Mouse (Mus musculus): ENCODE results near the gene Osbpl5. TPM values are rescaled to one million over a fixed set of nuclear protein-coding genes. Genes with fewer than 3 reads are reported as not detected.

The Osbpl5 gene
- polyA plus RNA-seq, 1 experiment, result 75.0 TPM

DNA sequence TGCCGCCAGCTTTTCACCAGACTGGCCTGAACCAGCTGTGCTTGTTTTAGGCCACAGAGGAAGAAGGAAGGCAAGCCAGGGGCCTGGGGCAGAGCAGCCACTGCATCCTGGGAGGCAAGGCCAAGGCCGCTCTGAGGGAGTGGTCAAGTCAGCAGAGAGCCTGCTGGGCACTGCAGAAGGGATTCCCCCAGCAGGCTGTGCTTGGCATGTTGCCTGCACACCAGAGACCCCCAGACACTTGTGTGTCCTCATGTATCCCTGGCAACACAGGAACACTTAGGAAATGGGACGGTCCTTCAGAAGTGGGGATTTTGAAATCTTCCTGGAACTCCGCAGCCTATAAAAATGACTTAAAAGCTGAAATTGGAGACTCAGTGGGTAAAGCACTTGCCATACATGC, 44.8 kb downstream of the Osbpl5 start:
- H3K4me3 ChIP-seq (ENCODE audit: insufficient read depth, low read depth, low read length), result no peak overlapping the region
- H3K36me3 ChIP-seq (ENCODE audit: control insufficient read depth, insufficient read depth, low read length), result no peaks in the 10 kb centered on the region
- DNase-seq, result peak; percentile 41
- no peak for TF ChIP-seq CTCF (conservative IDR thresholded peaks at IDR 0.05; ENCODE audit: insufficient read depth, insufficient read length, low read depth, low read length)
- no peak for TF ChIP-seq POLR2A (IDR thresholded peaks at IDR 0.05; ENCODE audit: low read depth, low read length)
- 64% methylated on average over 4 of the region's 4 CpGs for WGBS
- no peaks in the 10 kb centered on the region for H3K27me3 ChIP-seq (replicated peaks; ENCODE audit: control insufficient read depth, insufficient read depth, low read length)
- peak overlapping the region; percentile 19; the same call in 1 of the 2 replicates for H3K27ac ChIP-seq (ENCODE audit: insufficient read depth, low read depth, low read length)
- H3K4me1 ChIP-seq (ENCODE audit: control insufficient read depth, insufficient read depth, low read length), result no peaks in the 10 kb centered on the region

DNA sequence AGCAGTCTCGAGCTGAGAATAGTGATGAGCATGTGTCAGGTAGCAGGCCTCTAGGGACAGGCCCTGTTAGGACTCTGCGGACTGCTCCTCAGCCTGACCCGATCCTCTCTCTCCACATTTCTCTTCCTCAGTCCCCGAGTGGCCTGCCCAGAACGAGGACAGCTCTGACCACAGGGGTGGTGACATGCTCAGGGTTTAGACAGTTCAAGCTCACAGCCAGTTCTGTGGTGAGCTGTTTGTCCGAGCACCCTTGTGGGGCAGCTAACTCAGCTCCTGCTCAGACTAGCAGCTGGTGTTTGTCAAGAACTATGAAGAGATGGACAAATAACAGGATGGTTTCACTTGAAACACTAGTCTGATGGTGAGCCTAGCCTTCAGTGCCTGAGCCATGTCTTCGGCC, 45.4 kb downstream of the Osbpl5 start:
- no peaks in the 10 kb centered on the region for H3K27me3 ChIP-seq (replicated peaks; ENCODE audit: control insufficient read depth, insufficient read depth, low read length)
- H3K36me3 ChIP-seq (ENCODE audit: control insufficient read depth, insufficient read depth, low read length), result no peaks in the 10 kb centered on the region
- WGBS, result 83% methylated on average over 7 of the region's 7 CpGs
- no peaks in the 10 kb centered on the region for H3K4me1 ChIP-seq (ENCODE audit: control insufficient read depth, insufficient read depth, low read length)
- no peak overlapping the region; the same call in 1 of the 2 replicates for H3K27ac ChIP-seq (ENCODE audit: insufficient read depth, low read depth, low read length)
- peak; percentile 62 for DNase-seq
- H3K4me3 ChIP-seq (ENCODE audit: insufficient read depth, low read depth, low read length), result no peak overlapping the region
- TF ChIP-seq POLR2A (IDR thresholded peaks at IDR 0.05; ENCODE audit: low read depth, low read length) (no peak), CTCF (conservative IDR thresholded peaks at IDR 0.05; ENCODE audit: insufficient read depth, insufficient read length, low read depth, low read length) (no peak)

DNA sequence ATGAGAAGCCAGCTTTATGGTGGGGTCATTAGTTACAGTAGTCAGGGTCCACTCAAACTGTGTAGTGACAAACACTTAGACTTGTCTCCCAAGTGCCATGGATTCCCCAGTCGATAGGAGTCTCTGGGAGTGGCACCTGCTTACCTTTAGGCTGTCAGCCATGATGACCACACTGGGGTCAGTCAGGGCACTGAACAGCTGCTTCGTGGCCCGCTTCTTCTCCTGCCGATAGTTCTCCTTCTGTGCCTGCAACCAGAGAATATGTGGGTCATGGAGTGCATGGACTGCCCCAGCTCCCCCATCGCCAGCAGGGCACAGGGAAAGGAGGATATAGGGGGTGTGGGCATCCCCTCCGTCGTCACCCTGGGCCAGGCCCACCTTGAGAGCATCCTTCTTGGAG, 47.4 kb downstream of the Osbpl5 start:
- DNase-seq, result no peak
- Histone ChIP-seq H3K4me3 (ENCODE audit: insufficient read depth, low read depth, low read length) (no peak overlapping the region), H3K36me3 (ENCODE audit: control insufficient read depth, insufficient read depth, low read length) (no peaks in the 10 kb centered on the region), H3K27me3 (replicated peaks; ENCODE audit: control insufficient read depth, insufficient read depth, low read length) (no peaks in the 10 kb centered on the region), H3K27ac (ENCODE audit: insufficient read depth, low read depth, low read length) (no peak overlapping the region), H3K4me1 (ENCODE audit: control insufficient read depth, insufficient read depth, low read length) (no peaks in the 10 kb centered on the region)
- TF ChIP-seq CTCF (conservative IDR thresholded peaks at IDR 0.05; ENCODE audit: insufficient read depth, insufficient read length, low read depth, low read length) (no peak), POLR2A (IDR thresholded peaks at IDR 0.05; ENCODE audit: low read depth, low read length) (no peak)
- 90% methylated on average over 7 of the region's 7 CpGs for WGBS

DNA sequence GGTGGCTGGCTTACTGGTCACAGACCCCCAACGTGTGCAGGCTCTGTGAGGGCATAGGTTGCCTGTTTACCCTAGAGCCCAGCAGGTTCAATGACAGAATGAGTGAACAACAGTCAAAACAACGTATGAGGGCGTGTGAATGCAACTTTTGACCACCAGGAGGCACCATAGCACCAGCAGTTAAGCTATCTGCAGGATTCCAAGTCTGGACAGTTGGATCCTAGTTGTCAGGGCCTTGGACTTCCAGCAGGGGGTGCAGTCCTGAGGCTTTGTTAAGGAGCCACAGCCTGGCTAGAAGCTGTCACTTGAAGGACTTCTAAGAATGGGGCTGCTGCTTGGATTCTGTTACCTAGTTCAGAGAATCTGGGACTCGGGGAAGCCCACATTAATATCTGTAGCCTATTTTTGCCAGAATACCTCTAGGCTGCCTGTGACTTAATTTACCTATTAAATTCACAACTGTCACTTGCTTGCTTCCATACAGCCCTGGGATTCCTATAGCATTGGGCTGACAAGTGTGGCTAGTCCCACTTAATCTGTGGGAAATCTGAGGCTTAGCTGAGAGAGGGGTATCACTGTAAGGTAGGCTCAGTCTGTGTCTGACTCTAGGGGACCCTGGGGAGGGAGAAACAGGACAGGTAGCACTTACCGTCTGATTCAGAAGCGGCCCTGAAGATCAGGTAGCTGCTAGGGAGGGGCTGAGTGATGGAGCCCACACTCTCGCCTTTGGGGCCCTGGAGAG, 49.9 kb downstream of the Osbpl5 start:
- peak; percentile 96 for DNase-seq
- Histone ChIP-seq H3K36me3 (ENCODE audit: control insufficient read depth, insufficient read depth, low read length) (no peaks in the 10 kb centered on the region), H3K4me3 (ENCODE audit: insufficient read depth, low read depth, low read length) (no peak overlapping the region), H3K27ac (ENCODE audit: insufficient read depth, low read depth, low read length) (no peak overlapping the region), H3K27me3 (replicated peaks; ENCODE audit: control insufficient read depth, insufficient read depth, low read length) (no peaks in the 10 kb centered on the region), H3K4me1 (ENCODE audit: control insufficient read depth, insufficient read depth, low read length) (no peaks in the 10 kb centered on the region)
- WGBS, result 35% methylated on average over 7 of the region's 7 CpGs
- no peak for TF ChIP-seq POLR2A (IDR thresholded peaks at IDR 0.05; ENCODE audit: low read depth, low read length)
- peak; percentile 100; the same call in 1 of the 2 replicates for TF ChIP-seq CTCF (conservative IDR thresholded peaks at IDR 0.05; ENCODE audit: insufficient read depth, insufficient read length, low read depth, low read length)

DNA sequence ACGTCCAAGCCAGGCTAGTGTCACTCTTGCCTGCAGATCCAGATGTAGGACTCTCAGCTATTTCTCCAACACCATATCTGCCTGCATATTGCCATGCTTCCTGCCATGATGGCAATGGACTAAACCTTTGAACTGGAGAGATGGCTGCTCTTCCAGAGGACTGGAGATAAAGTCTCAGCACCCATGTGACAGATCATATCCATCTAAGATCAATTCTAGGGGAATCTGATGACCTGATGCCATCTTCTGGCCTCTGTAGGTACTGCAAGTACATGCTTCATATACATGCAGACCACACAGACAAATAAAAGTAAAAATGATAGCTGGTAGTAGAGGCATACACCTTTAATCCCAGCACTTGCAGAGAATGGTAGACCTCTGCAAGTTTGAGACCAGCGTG, 60.6 kb downstream of the Osbpl5 start:
- H3K27me3 ChIP-seq (replicated peaks; ENCODE audit: control insufficient read depth, insufficient read depth, low read length), result no peaks in the 10 kb centered on the region
- WGBS, result 72% methylated on average over 2 of the region's 2 CpGs
- peak; percentile 52 for DNase-seq
- H3K4me3 ChIP-seq (ENCODE audit: insufficient read depth, low read depth, low read length), result no peak overlapping the region
- TF ChIP-seq POLR2A (IDR thresholded peaks at IDR 0.05; ENCODE audit: low read depth, low read length), result no peak
- peak; percentile 29; the same call in 1 of the 2 replicates for TF ChIP-seq CTCF (conservative IDR thresholded peaks at IDR 0.05; ENCODE audit: insufficient read depth, insufficient read length, low read depth, low read length)
- H3K27ac ChIP-seq (ENCODE audit: insufficient read depth, low read depth, low read length), result no peak overlapping the region
- H3K4me1 ChIP-seq (ENCODE audit: control insufficient read depth, insufficient read depth, low read length), result no peaks in the 10 kb centered on the region
- peaks cover 2% of the 10 kb centered on the region for H3K36me3 ChIP-seq (ENCODE audit: control insufficient read depth, insufficient read depth, low read length)

DNA sequence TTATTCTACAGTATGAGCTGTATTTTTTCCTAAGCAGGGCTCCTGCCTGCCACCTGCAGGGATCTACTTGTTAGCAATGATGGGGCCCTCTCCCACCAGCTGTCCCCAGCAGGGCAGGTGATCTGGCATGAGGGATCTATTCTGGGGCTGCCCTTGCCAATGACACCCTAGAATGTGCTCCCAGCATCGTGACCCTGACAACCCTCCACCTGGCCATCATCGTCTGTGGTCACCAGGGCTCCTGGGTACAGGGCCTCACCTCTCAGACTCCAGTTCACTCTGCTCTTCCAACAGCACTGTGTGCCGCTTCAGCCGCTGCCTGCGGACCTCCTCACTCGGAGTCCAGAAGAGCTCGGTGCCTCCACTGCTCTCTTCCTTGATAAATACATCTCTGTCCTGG, 62.2 kb downstream of the Osbpl5 start:
- DNase-seq, result no peak
- TF ChIP-seq CTCF (conservative IDR thresholded peaks at IDR 0.05; ENCODE audit: insufficient read depth, insufficient read length, low read depth, low read length), result no peak
- TF ChIP-seq POLR2A (IDR thresholded peaks at IDR 0.05; ENCODE audit: low read depth, low read length), result no peak
- Histone ChIP-seq H3K4me1 (ENCODE audit: control insufficient read depth, insufficient read depth, low read length) (no peaks in the 10 kb centered on the region), H3K36me3 (ENCODE audit: control insufficient read depth, insufficient read depth, low read length) (peaks cover 2% of the 10 kb centered on the region), H3K27ac (ENCODE audit: insufficient read depth, low read depth, low read length) (no peak overlapping the region), H3K4me3 (ENCODE audit: insufficient read depth, low read depth, low read length) (no peak overlapping the region), H3K27me3 (replicated peaks; ENCODE audit: control insufficient read depth, insufficient read depth, low read length) (no peaks in the 10 kb centered on the region)
- WGBS, result 92% methylated on average over 7 of the region's 7 CpGs

DNA sequence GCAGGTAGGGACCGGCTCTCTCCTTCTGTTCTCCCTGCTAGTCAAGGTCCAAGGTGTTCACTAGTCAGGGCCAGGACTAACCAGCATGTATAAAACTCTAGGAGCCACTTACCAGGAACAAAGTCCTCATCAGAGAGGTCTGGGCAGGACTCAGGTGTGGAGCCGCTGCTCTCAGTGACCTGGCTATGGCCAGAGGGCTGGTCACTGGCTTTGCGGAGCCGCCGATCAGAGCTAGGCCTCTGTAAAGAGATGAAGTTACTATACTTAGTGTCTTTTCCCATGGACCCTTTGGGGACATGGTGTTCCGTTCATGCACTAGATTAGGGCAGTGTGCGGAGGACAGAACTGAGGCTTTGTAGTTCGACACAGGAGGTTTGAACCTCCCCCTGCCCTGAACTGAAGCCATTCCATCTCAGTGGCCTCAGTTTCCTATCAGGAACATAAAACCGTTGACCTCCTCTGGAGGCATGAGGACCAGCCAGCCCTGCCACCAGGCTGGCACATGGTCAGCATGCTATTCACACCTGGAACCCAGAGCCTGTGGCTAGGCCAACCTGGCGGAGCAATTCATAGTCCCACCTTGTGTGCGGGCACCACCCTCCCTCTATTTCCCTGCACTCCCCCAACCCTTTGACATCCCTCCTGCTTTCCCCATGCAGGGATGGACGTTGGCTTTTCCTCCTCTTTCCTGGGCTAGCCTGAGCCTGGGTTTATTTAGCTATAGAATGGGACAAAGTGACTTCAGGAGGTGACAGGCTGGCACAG, 63.9 kb downstream of the Osbpl5 start:
- 95% methylated on average over 12 of the region's 12 CpGs for WGBS
- no peak overlapping the region for H3K4me3 ChIP-seq (ENCODE audit: insufficient read depth, low read depth, low read length)

More for the DNA sequence above, 63.9 kb downstream of the Osbpl5 start:
- peaks cover 2% of the 10 kb centered on the region for H3K36me3 ChIP-seq (ENCODE audit: control insufficient read depth, insufficient read depth, low read length)
- H3K27me3 ChIP-seq (replicated peaks; ENCODE audit: control insufficient read depth, insufficient read depth, low read length), result no peaks in the 10 kb centered on the region
- no peaks in the 10 kb centered on the region for H3K4me1 ChIP-seq (ENCODE audit: control insufficient read depth, insufficient read depth, low read length)
- H3K27ac ChIP-seq (ENCODE audit: insufficient read depth, low read depth, low read length), result no peak overlapping the region
- TF ChIP-seq POLR2A (IDR thresholded peaks at IDR 0.05; ENCODE audit: low read depth, low read length) (no peak), CTCF (conservative IDR thresholded peaks at IDR 0.05; ENCODE audit: insufficient read depth, insufficient read length, low read depth, low read length) (no peak)
- DNase-seq, result no peak

All from kidney, adult 2 months (tissue).